Mouse (Mus musculus) embryonic fibroblast, embryonic 13.5 days (primary cell): ENCODE measurements at regions not wholly inside any gene's neighbourhood (a gene's known extent, or its start where the extent isn't known, plus 50 kb on each side); places are given as distances from the start of the nearest gene placed in this dataset.

Source experiments
- H3K27ac ChIP-seq: 2 replicates; pipeline ENCODE4 v1.5.1; 2012; ENCODE audit warnings: low read length, control low read depth, inconsistent platforms; ENCODE audit not compliant: insufficient read depth
- H3K4me1 ChIP-seq: 2 replicates; pipeline ENCODE4 v1.6.1; 2011; ENCODE audit warnings: low read length; ENCODE audit not compliant: control insufficient read depth, insufficient read depth
- H3K4me3 ChIP-seq: 2 replicates; pipeline ENCODE4 v1.5.1; 2011; ENCODE audit warnings: mild to moderate bottlenecking, control low read depth, low read length; ENCODE audit not compliant: insufficient read depth
- CTCF ChIP-seq: IDR thresholded peaks from 2 replicates; pipeline ENCODE4 v1.5.1; 2011; ENCODE audit warnings: mild to moderate bottlenecking, control low read depth, low read length, moderate library complexity, borderline replicate concordance; ENCODE audit not compliant: insufficient read depth
- POLR2A ChIP-seq: IDR thresholded peaks from 2 replicates; pipeline ENCODE4 v1.6.1; 2011; ENCODE audit warnings: low read depth, mild to moderate bottlenecking, control low read depth, low read length, moderate library complexity

DNA sequence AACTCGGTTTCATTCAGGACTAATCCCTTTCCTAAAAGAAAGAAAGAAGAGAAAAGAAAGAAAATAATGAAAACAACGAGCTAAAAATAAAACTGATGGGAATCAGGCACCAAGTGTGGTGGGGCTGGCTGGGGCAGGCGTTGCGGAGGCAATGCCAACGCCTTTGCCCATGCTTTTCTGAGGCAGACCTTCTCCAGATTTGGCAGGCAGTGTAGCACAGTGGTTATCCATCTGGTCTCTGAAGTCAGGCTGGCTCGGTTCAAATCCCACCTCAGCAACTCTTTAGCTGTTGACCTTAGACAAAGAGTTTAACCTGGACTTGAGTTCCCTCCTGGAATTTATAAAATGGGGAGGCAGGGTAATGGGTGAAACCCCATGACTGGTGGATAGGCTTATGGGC, 57.3 kb upstream of the Kcng1 start:
- Histone ChIP-seq H3K4me1 (no peaks in the 10 kb centered on the region), H3K4me3 (no peak overlapping the region), H3K27ac (no peak overlapping the region)
- TF ChIP-seq CTCF (no peak), POLR2A (no peak)

DNA sequence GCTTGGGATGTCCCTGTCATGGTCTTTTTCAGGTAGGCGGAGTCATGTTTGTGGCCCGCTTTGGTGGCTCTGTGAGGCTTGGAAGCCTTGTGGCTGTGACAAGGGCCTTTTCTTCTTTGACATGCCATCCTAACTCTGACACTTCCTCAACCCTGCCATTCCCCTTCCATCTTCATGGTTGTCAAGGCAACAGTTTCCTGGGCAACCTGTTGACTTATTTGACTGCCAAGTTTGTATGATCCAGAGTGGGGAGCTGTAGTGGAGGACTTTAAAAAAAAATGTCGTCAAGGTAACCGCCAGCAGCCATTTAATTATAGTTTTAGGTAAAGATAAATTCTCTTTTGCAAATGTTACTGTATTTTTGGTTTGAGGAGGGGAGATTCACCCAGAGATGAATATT, 56.8 kb upstream of the Kcng1 start:
- TF ChIP-seq POLR2A (no peak), CTCF (no peak)

DNA sequence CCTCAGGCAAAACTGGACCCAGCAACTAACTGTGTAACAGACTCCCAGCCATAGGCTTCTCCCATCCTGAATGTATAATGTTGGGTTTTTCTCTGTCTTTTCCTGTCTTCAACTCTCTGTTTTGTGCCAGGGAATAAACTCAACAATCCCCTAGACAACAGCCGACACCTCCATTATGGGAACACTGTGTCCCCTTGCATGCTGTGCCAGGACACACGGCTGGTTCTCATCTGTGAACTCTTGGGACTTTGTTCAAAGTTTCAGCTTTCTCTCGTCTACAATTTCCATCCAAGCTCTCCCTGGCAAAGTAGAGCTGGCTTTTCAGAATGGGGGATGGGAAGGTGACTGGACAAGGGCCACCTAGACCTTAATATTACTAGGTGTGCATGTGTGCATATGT, 56.1 kb upstream of the Kcng1 start:
- TF ChIP-seq POLR2A (no peak), CTCF (no peak)
- Histone ChIP-seq H3K4me3 (no peak overlapping the region), H3K4me1 (no peaks in the 10 kb centered on the region), H3K27ac (no peak overlapping the region)

More for the DNA sequence above, 56.8 kb upstream of the Kcng1 start:
- H3K4me3 ChIP-seq = no peak overlapping the region
- H3K4me1 ChIP-seq = no peaks in the 10 kb centered on the region
- no peak overlapping the region for H3K27ac ChIP-seq

DNA sequence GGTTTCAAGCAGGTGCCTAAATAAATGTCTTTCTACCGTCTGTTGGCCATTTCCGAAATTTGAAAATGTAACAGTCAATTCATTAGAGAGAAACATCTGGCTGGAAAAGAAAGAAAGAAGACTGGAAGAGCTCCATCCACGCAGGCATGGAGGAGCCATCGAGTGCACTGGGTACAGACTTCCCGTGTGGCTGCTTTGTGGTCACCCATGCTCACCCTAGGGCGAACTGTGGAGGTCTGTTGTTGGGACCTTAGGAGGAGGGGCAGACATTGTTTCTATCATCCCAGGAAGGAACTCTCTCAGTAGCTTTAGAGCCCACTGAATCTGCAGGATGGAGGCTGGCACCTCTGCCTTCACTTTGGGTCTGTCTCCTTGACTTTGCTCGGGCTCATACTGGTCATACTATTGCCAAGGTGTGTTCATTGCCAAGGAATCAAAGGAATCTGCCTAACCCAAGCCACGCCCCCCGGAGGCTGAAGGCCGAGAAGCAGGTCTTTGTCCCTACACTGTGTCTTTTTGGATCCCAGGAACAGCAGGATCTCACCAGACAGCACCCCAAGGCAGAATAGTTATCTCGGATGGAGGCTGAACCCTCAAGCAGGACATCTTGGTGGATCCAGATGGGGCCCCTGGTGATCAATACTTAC, 54.3 kb upstream of the Kcng1 start:
- no peaks in the 10 kb centered on the region for H3K4me1 ChIP-seq
- no peak overlapping the region for H3K4me3 ChIP-seq
- no peak for TF ChIP-seq CTCF
- no peak for TF ChIP-seq POLR2A
- H3K27ac ChIP-seq = no peak overlapping the region

DNA sequence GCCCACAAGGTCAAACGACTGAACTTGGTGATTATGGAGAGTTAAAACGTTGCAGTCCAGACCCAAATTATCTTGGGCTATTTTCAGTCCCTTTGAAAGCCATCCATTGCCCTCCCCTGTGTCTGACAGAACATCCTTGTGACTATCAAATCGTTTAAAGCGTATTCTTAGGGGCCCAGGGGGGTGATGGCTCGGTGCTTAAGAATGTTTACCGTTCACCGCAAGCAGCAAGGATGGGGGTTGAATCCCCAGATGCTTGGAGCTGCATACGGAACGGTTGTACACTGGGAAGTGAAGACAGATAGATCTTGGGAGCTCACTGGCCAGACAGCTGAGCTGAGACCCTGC, 52.7 kb upstream of the Kcng1 start:
- H3K4me1 ChIP-seq = no peaks in the 10 kb centered on the region
- no peak for TF ChIP-seq CTCF
- no peak for TF ChIP-seq POLR2A
- no peak overlapping the region for H3K27ac ChIP-seq
- no peak overlapping the region for H3K4me3 ChIP-seq

DNA sequence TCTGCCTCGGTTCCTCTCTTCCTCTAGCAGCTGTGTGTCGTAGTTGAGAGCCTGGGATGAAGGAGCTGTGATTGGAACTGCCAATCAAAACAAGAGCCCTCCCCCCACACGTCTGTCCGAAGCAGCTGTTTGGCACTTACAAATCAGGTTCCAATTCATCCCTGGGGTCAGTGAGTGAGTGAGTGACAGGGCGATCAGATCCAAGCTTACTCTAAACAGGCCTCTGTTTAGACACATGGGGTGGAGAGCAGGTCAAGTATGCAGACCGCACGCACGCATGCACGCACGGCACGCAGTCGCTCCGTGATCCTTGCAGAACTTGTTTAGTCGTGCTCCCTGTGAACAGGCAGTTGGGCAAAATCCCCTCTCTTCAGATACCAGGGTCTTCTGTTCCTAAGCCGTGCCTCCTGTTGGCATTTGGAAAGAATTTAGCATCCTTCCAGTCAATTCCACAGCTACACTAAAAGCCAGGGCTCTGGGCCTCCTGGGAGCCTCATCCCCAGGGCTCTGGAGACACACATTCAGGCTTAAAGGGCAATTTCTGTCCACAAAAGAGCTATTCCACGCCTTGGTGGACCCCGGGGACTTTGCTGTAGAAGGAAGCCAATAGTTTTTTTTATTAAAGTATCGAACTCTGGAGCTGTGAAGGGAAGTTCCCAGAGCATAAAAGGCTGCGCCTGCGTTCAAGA, 52.2 kb upstream of the Kcng1 start:
- Histone ChIP-seq H3K4me1 (no peaks in the 10 kb centered on the region), H3K27ac (no peak overlapping the region), H3K4me3 (no peak overlapping the region)
- TF ChIP-seq CTCF (no peak), POLR2A (no peak)

DNA sequence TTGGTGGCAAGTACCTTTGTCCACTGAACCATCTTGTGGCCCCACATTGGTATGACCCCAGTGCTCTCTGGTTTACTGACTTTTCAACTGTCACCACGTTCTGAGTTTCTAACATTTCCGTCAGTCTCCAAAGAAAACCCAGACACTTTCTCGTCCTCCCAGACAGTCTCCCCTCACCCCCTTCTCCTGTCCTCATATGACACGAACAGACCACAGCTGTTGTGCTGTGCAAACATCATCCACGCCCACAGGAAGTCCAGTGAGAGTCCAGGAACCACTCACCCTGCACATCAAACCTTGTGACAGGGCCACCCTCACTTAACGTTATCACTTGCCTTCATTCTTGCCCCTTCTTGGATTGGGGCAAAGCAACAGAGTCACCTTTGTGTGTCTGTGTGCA, 51.4 kb upstream of the Kcng1 start:
- H3K4me3 ChIP-seq = no peak overlapping the region
- TF ChIP-seq CTCF (no peak), POLR2A (no peak)
- no peaks in the 10 kb centered on the region for H3K4me1 ChIP-seq
- H3K27ac ChIP-seq = no peak overlapping the region
